Comparison of ENCODE assay signal across 16 mouse cellular contexts in genomic region chr5:73875847-73876246, GRCm38 (mm10).
A peak's percentile ranks its signal among the peaks of the same experiment; 100 is the strongest.
DNase-seq lines count a peak whose midpoint lies in the region; ATAC-seq and TF ChIP-seq lines count a peak whose summit lies in the region.
"Had no signal": no experiment of that assay in that cellular context is flagged by ENCODE, and none has a peak within 500 bp of the region (broad histone marks: within the 10 kb centered on the region; RNA-seq: fewer than 3 reads in every experiment).

No protein-coding gene starts in this region.

- no peaks in the 10 kb centered on the region for H3K27me3 ChIP-seq in forebrain, postnatal 0 days (ENCODE audit: insufficient read depth, low read length)
- H3K27me3 ChIP-seq in forebrain, embryonic 10.5 days (ENCODE audit: poor library complexity, severe bottlenecking): no peaks in the 10 kb centered on the region
- no peaks in the 10 kb centered on the region for H3K27me3 ChIP-seq in kidney, embryonic 14.5 days (ENCODE audit: control insufficient read depth, insufficient read depth, low read length)
- H3K27me3 ChIP-seq: forebrain, embryonic 15.5 days; hindbrain, embryonic 13.5 days; liver, embryonic 15.5 days had no signal

- no peaks in the 10 kb centered on the region for H3K4me1 ChIP-seq in forebrain, postnatal 0 days (ENCODE audit: insufficient read depth)
- no peaks in the 10 kb centered on the region for H3K4me1 ChIP-seq in forebrain, embryonic 10.5 days
- H3K4me1 ChIP-seq in kidney, embryonic 14.5 days (ENCODE audit: control insufficient read depth, insufficient read depth, low read length): no peaks in the 10 kb centered on the region
- H3K4me1 ChIP-seq: hindbrain, embryonic 13.5 days; liver, embryonic 15.5 days had no signal

- no peak overlapping the region for H3K27ac ChIP-seq in forebrain, postnatal 0 days (ENCODE audit: low read depth, low read length)
- no peak overlapping the region for H3K27ac ChIP-seq in forebrain, embryonic 10.5 days
- no peak overlapping the region for H3K27ac ChIP-seq in kidney, embryonic 14.5 days (ENCODE audit: low read depth, low read length)
- H3K27ac ChIP-seq: hindbrain, embryonic 13.5 days; limb, embryonic 10.5 days; liver, embryonic 15.5 days had no signal

- no peak overlapping the region for H3K9ac ChIP-seq in forebrain, postnatal 0 days
- no peak overlapping the region for H3K9ac ChIP-seq in kidney, embryonic 14.5 days (ENCODE audit: low read depth, low read length)
- H3K9ac ChIP-seq: forebrain, embryonic 15.5 days; hindbrain, embryonic 13.5 days; liver, embryonic 15.5 days had no signal

- no peaks in the 10 kb centered on the region for H3K9me3 ChIP-seq in forebrain, postnatal 0 days (ENCODE audit: low read length)
- H3K9me3 ChIP-seq in forebrain, embryonic 10.5 days: no peaks in the 10 kb centered on the region
- no peaks in the 10 kb centered on the region for H3K9me3 ChIP-seq in kidney, embryonic 14.5 days (ENCODE audit: control insufficient read depth, low read length)
- H3K9me3 ChIP-seq: forebrain, embryonic 15.5 days; hindbrain, embryonic 13.5 days; limb, embryonic 10.5 days; liver, embryonic 15.5 days had no signal

- H3K4me2 ChIP-seq in forebrain, postnatal 0 days (ENCODE audit: low read depth): no peak overlapping the region
- no peak overlapping the region for H3K4me2 ChIP-seq in kidney, embryonic 14.5 days (replicated peaks; ENCODE audit: low read depth, low read length)
- H3K4me2 ChIP-seq: forebrain, embryonic 15.5 days; hindbrain, embryonic 13.5 days; liver, embryonic 15.5 days had no signal

- H3K4me3 ChIP-seq in forebrain, postnatal 0 days (ENCODE audit: low read depth, low read length): no peak overlapping the region
- no peak overlapping the region for H3K4me3 ChIP-seq in forebrain, embryonic 10.5 days
- no peak overlapping the region for H3K4me3 ChIP-seq in kidney, embryonic 14.5 days (ENCODE audit: low read length)
- H3K4me3 ChIP-seq: forebrain, embryonic 15.5 days; hindbrain, embryonic 13.5 days; limb, embryonic 10.5 days; liver, embryonic 15.5 days had no signal

- TF ChIP-seq CTCF in forebrain, postnatal 0 days (IDR thresholded peaks at IDR 0.05; ENCODE audit: low read depth): no peak

- no peaks in the 10 kb centered on the region for H3K36me3 ChIP-seq in forebrain, postnatal 0 days (ENCODE audit: insufficient read depth)
- no peaks in the 10 kb centered on the region for H3K36me3 ChIP-seq in forebrain, embryonic 10.5 days (replicated peaks)
- no peaks in the 10 kb centered on the region for H3K36me3 ChIP-seq in kidney, embryonic 14.5 days (ENCODE audit: control insufficient read depth, insufficient read depth, low read length)
- H3K36me3 ChIP-seq: forebrain, embryonic 15.5 days; hindbrain, embryonic 13.5 days; limb, embryonic 10.5 days; liver, embryonic 15.5 days had no signal

- WGBS in forebrain, postnatal 0 days: 42% methylated on average over 3 of the region's 3 CpGs
- 90% methylated on average over 3 of the region's 3 CpGs for WGBS in forebrain, embryonic 10.5 days
- 61% methylated on average over 3 of the region's 3 CpGs for WGBS in kidney, embryonic 14.5 days

- ATAC-seq in forebrain, postnatal 0 days: no peak
- ATAC-seq in kidney, embryonic 14.5 days (ENCODE audit: low FRiP score, low TSS enrichment): 0 out of 2 replicates have a peak, but pooled peaks have one; percentile 12
- no peak for ATAC-seq in inflammation-experienced regulatory T-cells, adult 6 months
- ATAC-seq: activated CD4-positive, CD25-positive, alpha-beta regulatory T cell, adult 4 months; forebrain, embryonic 15.5 days had no signal

- DNase-seq in forebrain, postnatal 0 days: peak; percentile 24
- DNase-seq in forebrain, embryonic 10.5 days (ENCODE audit: extremely low spot score, low spot score): no peak
- DNase-seq in kidney, adult 11 months: no peak
- peak; percentile 30 for DNase-seq in adipocyte (ENCODE audit: low spot score)
- peak; percentile 42 for DNase-seq in lung, postnatal 10 days
- DNase-seq in ovary, postnatal 10 days (ENCODE audit: low spot score): no peak
- DNase-seq: cerebellum, adult 9-11 months; midbrain, embryonic 14.5 days; thymus, adult 18-20 months had no signal

Comparison
In these comparisons a context has a peak if more than half of its experiments do, and no peak if none do; other contexts are left out.
1. DNase-seq: peak in forebrain, postnatal 0 days (single experiment), adipocyte (single experiment) and lung, postnatal 10 days (single experiment); none in forebrain, embryonic 10.5 days (single experiment), kidney, adult 11 months (single experiment) and ovary, postnatal 10 days (single experiment).